Mouse (Mus musculus) forebrain, postnatal 0 days (tissue): ENCODE measurements at regions not wholly inside any gene's neighbourhood (a gene's known extent, or its start where the extent isn't known, plus 50 kb on each side); places are given as distances from the start of the nearest gene placed in this dataset.

ENCODE experiments used
- ATAC-seq: fragments of 200-750 bp; cut with Nextera tagmentation; 2 replicates; pipeline ENCODE4 v1.8.0; 2017; ENCODE audit warnings: mild to moderate bottlenecking, moderate library complexity
- DNase-seq: peaks from one replicate; pipeline ENCODE4 v3.0.0-alpha.2; 2015
- H3K27ac ChIP-seq: fragments of 300-500 bp; sonication (generic); 2 replicates; pipeline ENCODE4 v1.5.1; 2014; ENCODE audit warnings: low read depth, mild to moderate bottlenecking, antibody characterized with exemption, low read length, moderate library complexity, mixed read lengths
- H3K27me3 ChIP-seq: fragments of 300-500 bp; sonication (generic); 2 replicates; pipeline ENCODE4 v1.6.1; 2014; ENCODE audit warnings: mild to moderate bottlenecking, low read length, mixed read lengths; ENCODE audit not compliant: insufficient read depth
- H3K36me3 ChIP-seq: fragments of 300-500 bp; sonication (generic); 2 replicates; pipeline ENCODE4 v1.6.1; 2014; ENCODE audit warnings: mild to moderate bottlenecking, moderate library complexity; ENCODE audit not compliant: insufficient read depth
- H3K4me1 ChIP-seq: fragments of 300-500 bp; sonication (generic); 2 replicates; pipeline ENCODE4 v1.6.1; 2014; ENCODE audit warnings: antibody characterized with exemption; ENCODE audit not compliant: insufficient read depth
- H3K4me2 ChIP-seq: fragments of 300-500 bp; sonication (generic); 2 replicates; pipeline ENCODE4 v1.6.1; 2014; ENCODE audit warnings: low read depth, mild to moderate bottlenecking, moderate library complexity
- H3K4me3 ChIP-seq: fragments of 300-500 bp; sonication (generic); 2 replicates; pipeline ENCODE4 v1.5.1; 2014; ENCODE audit warnings: low read depth, low read length, mixed read lengths
- H3K9ac ChIP-seq: fragments of 300-500 bp; sonication (generic); 2 replicates; pipeline ENCODE4 v1.6.1; 2014; ENCODE audit warnings: mild to moderate bottlenecking
- H3K9me3 ChIP-seq: fragments of 300-500 bp; sonication (generic); 2 replicates; pipeline ENCODE4 v1.6.1; 2016; ENCODE audit warnings: low read length
- CTCF ChIP-seq: sonication (generic); IDR thresholded peaks from 2 replicates; pipeline ENCODE4 v1.5.1; 2016; ENCODE audit warnings: antibody characterized with exemption, control low read depth, low read depth
- WGBS: fragments of 180-500 bp; shearing (Covaris S2); extraction: QIAGEN DNeasy Blood & Tissue Kit; methylation state at CpG from one replicate; pipeline ENCODE4 v1.1.7; 2014; 5-methylcytosine and 5-hydroxymethylcytosine counted together

DNA sequence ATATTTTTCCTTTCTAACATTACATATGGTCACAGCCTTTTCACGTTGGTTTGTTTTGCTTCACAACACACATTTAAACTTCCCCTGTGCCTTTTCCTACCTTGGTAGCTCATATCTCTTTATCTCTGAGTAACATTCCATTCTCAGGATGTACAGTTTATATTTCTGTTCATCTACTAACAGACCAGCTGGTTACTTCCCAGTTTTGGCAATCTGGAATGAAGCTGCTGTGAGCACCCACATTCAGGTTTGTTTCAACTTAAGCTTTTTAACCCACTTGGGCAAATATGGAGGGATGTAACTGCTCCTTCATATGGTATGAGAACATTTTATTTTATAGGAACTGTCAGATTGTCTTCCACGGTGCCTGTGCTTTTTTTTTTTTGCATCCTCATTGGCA is 403.2 kb downstream of the Gm826 start:
- Histone ChIP-seq H3K36me3 (no peaks in the 10 kb centered on the region), H3K4me3 (no peak overlapping the region), H3K27me3 (no peaks in the 10 kb centered on the region), H3K9me3 (no peaks in the 10 kb centered on the region), H3K9ac (no peak overlapping the region), H3K27ac (no peak overlapping the region), H3K4me1 (no peaks in the 10 kb centered on the region), H3K4me2 (no peak overlapping the region)
- DNase-seq = no peak
- ATAC-seq = no peak
- TF ChIP-seq CTCF = no peak
- 81% methylated on average over 2 of the region's 2 CpGs for WGBS

DNA sequence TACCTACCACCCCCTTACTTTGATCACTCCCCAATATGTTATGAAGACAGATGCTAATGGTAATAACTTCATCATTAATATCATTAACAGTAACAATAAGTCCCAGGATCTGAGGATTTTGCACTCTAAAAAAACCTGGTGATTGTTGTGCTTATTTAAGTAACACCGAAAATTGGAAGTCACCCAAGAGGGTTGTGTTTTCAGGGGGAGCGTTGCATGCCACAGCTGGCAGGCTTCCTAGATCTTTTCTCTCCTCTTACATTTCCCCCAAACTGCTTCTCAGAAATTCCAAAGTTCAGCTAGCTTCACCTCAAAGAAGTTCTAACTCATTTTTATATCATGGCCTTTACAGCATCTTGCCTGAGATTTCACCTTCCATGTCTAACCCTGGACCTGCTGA is 444.3 kb downstream of the Gm826 start:
- no peak overlapping the region for H3K4me2 ChIP-seq
- H3K27ac ChIP-seq = no peak overlapping the region
- 45% methylated on average over 2 of the region's 2 CpGs for WGBS

DNA sequence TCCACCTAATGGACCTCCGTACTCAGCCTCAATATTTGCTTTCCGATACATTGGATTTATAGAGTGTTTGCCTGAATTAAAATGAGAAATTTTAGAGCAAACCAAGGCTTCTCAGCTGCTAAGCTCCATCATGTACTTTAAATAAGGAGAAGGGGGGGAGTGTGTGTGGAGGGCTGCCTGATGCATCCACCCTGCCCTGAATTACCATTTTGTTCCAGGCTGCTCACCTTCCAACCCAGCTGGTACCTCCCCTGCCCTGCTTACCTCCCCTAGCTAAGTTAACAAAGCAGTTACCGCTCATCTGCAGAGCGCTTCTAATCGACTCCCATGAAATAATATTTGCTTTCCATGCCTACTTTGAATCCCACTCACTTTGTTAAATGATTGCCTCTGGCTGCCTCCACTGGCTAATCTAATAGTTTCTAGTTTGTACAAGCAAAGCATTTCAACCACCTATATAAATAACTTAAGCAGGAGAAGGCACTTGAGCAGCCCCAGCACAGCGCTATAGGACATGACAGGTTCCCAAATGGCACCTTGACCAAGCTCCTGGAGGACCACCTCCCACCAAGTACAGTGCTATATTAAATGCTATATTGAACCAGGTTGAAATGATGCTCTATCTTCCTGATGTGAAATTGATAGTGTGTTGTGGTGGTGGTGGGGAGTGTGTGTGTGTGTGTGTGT is 449.0 kb downstream of the Gm826 start:
- no peak for TF ChIP-seq CTCF
- 86% methylated on average over 6 of the region's 6 CpGs for WGBS
- DNase-seq (no peak), ATAC-seq (no peak)
- Histone ChIP-seq H3K9ac (no peak overlapping the region), H3K36me3 (no peaks in the 10 kb centered on the region), H3K27me3 (no peaks in the 10 kb centered on the region), H3K9me3 (no peaks in the 10 kb centered on the region), H3K4me3 (no peak overlapping the region), H3K4me1 (no peaks in the 10 kb centered on the region), H3K27ac (no peak overlapping the region), H3K4me2 (no peak overlapping the region)

More for the DNA sequence above, 444.3 kb downstream of the Gm826 start:
- ATAC-seq (no peak), DNase-seq (no peak)
- no peaks in the 10 kb centered on the region for H3K9me3 ChIP-seq
- H3K27me3 ChIP-seq = no peaks in the 10 kb centered on the region
- H3K4me1 ChIP-seq = no peaks in the 10 kb centered on the region
- H3K4me3 ChIP-seq = no peak overlapping the region
- H3K9ac ChIP-seq = no peak overlapping the region
- TF ChIP-seq CTCF = no peak
- H3K36me3 ChIP-seq = no peaks in the 10 kb centered on the region

DNA sequence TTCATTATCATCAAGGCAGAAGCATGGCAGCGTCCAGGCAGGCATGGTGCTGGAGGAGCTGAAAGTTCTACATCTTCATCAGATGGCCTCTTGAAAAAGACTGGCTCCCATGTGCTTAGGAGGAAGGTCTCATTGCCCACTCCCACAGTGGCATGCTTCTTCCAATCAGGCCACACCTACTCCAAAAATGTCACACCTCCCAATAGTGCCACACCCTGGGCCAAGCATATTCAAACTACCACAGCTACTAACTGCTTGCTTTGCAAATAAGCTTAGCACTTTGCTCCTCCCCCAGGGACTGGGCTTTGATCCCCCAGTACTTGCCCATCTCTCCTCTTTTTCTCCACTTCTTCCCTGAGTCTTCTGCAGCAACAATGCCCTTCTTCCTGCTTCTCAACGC is 467.0 kb downstream of the Gm826 start:
- WGBS = 79% methylated on average over 2 of the region's 2 CpGs
- Histone ChIP-seq H3K4me2 (no peak overlapping the region), H3K4me1 (no peaks in the 10 kb centered on the region), H3K9ac (no peak overlapping the region), H3K27me3 (no peaks in the 10 kb centered on the region), H3K27ac (no peak overlapping the region), H3K4me3 (no peak overlapping the region), H3K36me3 (no peaks in the 10 kb centered on the region), H3K9me3 (no peaks in the 10 kb centered on the region)
- no peak for DNase-seq
- TF ChIP-seq CTCF = no peak
- ATAC-seq = no peak

DNA sequence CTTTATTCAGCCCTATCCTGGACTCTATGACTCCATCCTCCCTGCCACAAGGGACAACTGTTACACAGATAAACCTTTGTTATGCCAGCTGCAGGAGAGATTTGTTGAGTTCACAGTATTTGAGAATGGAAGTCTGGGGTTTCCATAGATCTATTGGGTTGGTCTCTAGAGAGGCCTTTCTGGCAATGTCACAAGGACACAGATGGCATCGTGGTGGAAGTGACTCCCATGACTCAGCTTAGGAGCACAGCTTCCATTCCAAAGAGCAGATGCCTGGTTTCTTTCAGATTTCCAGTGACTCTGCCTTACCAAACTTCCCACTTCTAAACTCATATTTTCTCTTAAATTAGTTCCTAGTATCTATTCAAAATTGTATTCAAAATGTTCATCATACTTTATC is 467.6 kb downstream of the Gm826 start:
- no peak for DNase-seq
- H3K27ac ChIP-seq = no peak overlapping the region
- no peaks in the 10 kb centered on the region for H3K27me3 ChIP-seq
- no peak overlapping the region for H3K4me2 ChIP-seq
- H3K36me3 ChIP-seq = no peaks in the 10 kb centered on the region
- H3K9ac ChIP-seq = no peak overlapping the region
- 75% methylated on average over 1 of the region's 1 CpGs for WGBS
- ATAC-seq = no peak
- TF ChIP-seq CTCF = no peak
- no peaks in the 10 kb centered on the region for H3K4me1 ChIP-seq
- H3K4me3 ChIP-seq = no peak overlapping the region
- no peaks in the 10 kb centered on the region for H3K9me3 ChIP-seq

DNA sequence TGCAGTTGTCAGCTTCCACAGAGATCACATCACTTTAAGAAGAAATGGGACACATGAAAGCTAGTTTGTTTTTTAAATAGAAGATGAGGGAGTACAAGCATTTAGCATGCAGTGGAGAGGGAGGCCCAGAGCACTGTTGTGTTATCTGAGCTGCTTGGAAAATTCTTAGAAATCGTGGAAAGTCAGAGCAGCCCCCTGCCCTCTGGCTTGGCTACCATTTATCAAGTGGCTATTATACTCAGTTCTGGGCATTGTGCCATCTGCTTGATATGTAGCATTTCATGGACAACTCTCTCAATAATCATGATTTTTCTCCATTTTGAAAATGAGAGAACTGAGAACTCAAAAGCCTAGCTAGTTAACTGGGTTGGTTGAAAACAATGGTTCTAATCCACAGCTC is 470.8 kb downstream of the Gm826 start:
- H3K4me1 ChIP-seq = no peaks in the 10 kb centered on the region
- WGBS = 35% methylated on average over 1 of the region's 1 CpGs
- TF ChIP-seq CTCF = no peak
- no peak overlapping the region for H3K27ac ChIP-seq
- no peak overlapping the region for H3K4me2 ChIP-seq
- H3K9me3 ChIP-seq = no peaks in the 10 kb centered on the region
- H3K36me3 ChIP-seq = no peaks in the 10 kb centered on the region
- DNase-seq (peak; percentile 4), ATAC-seq (no peak)
- no peaks in the 10 kb centered on the region for H3K27me3 ChIP-seq
- no peak overlapping the region for H3K9ac ChIP-seq
- no peak overlapping the region for H3K4me3 ChIP-seq

DNA sequence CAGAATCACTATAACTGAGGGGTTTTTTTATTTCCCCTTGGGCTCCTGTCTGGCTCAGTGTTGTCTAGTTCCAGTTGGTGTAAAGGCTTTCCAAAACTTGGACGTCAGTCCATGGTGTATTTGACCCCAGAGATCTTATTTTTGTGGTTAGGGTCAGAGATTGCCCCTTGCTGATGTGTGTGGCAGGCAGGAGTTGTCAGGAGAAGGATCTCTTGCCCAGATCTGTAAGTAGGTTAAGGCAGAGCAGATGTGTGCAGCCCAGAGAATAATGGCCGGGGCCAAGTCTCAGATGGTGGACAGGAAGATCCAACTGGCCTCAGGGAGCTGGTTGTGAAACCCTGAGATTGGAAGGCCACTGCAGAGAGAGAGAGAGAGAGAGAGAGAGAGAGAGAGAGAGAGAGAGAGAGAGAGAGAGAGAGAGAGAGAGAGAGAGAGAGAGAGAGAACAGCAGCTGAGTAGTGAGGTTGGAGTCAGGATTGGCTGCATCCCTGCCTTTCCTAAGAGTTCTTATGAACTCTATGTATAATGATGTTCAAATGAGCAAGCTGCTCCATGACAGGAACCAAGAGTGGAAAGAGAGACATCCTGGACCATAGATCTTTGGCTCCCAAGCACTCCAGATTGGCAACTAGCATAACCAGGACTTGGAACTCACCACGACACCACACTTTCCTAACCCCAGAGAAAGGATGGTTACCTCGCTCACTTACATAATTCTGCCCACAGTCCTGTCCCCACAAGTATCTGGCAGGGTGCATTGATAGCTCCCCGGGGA is 479.9 kb downstream of the Gm826 start:
- TF ChIP-seq CTCF = no peak

More for the DNA sequence above, 479.9 kb downstream of the Gm826 start:
- Histone ChIP-seq H3K36me3 (no peaks in the 10 kb centered on the region), H3K27me3 (no peaks in the 10 kb centered on the region), H3K9ac (no peak overlapping the region), H3K27ac (no peak overlapping the region), H3K9me3 (no peaks in the 10 kb centered on the region), H3K4me3 (no peak overlapping the region), H3K4me1 (no peaks in the 10 kb centered on the region), H3K4me2 (no peak overlapping the region)
- ATAC-seq = no peak
- 86% methylated on average over 5 of the region's 5 CpGs for WGBS
- DNase-seq = no peak
